In genomic region chr8:124833430-124834205, GRCm38 (mm10) we compare ENCODE assay signal across 13 mouse cellular contexts. TPM values are rescaled to one million over a fixed set of nuclear protein-coding genes. Genes with fewer than 3 reads are reported as not detected.
DNase-seq lines count a peak whose midpoint lies in the region; ATAC-seq and TF ChIP-seq lines count a peak whose summit lies in the region.
"Had no signal": no experiment of that assay in that cellular context is flagged by ENCODE, and none has a peak within 500 bp of the region (broad histone marks: within the 10 kb centered on the region; RNA-seq: fewer than 3 reads in every experiment).

No protein-coding gene starts in this region.

- no peak overlapping the region for H3K4me3 ChIP-seq in embryonic facial prominence, embryonic 13.5 days
- no peak overlapping the region for H3K4me3 ChIP-seq in heart, postnatal 0 days (ENCODE audit: low read depth, low read length)
- H3K4me3 ChIP-seq in thymus, adult 2 months (ENCODE audit: control insufficient read depth, insufficient read depth, low read length), result no peak overlapping the region
- H3K4me3 ChIP-seq: neural tube, embryonic 13.5 days had no signal

- TF ChIP-seq EP300 in heart, postnatal 0 days (IDR thresholded peaks at IDR 0.05; ENCODE audit: low read depth), result peak; percentile 93

- TF ChIP-seq CTCF in heart, postnatal 0 days (IDR thresholded peaks at IDR 0.05; ENCODE audit: low read depth), result no peak
- TF ChIP-seq CTCF in thymus, adult 2 months (IDR thresholded peaks at IDR 0.05; ENCODE audit: borderline replicate concordance, control insufficient read depth, extremely low read depth, insufficient read depth, low read length, poor library complexity), result no peak

- H3K4me1 ChIP-seq in embryonic facial prominence, embryonic 13.5 days, result peaks cover 8% of the 10 kb centered on the region
- H3K4me1 ChIP-seq in heart, postnatal 0 days (ENCODE audit: control insufficient read depth, insufficient read depth), result peaks cover 22% of the 10 kb centered on the region
- H3K4me1 ChIP-seq in thymus, adult 2 months (replicated peaks; ENCODE audit: control insufficient read depth, insufficient read depth, low read length), result no peaks in the 10 kb centered on the region

- H3K36me3 ChIP-seq in embryonic facial prominence, embryonic 13.5 days, result peaks cover 12% of the 10 kb centered on the region
- H3K36me3 ChIP-seq in heart, postnatal 0 days (replicated peaks; ENCODE audit: control insufficient read depth, insufficient read depth, low read length), result peaks cover 9% of the 10 kb centered on the region
- H3K36me3 ChIP-seq in thymus, adult 2 months (ENCODE audit: control insufficient read depth, insufficient read depth, low read length), result peaks cover 3% of the 10 kb centered on the region; the same call in 1 of the 2 replicates

- no peak for ATAC-seq in embryonic facial prominence, embryonic 13.5 days (ENCODE audit: insufficient number of reproducible peaks, insufficient read depth, low FRiP score, low TSS enrichment, low read depth)
- ATAC-seq in heart, postnatal 0 days (ENCODE audit: insufficient read depth, low read depth), result peak; percentile 87
- ATAC-seq: inflammation-experienced regulatory T-cells, adult 6 months had no signal

- no peaks in the 10 kb centered on the region for H3K9me3 ChIP-seq in embryonic facial prominence, embryonic 13.5 days
- H3K9me3 ChIP-seq in heart, postnatal 0 days (replicated peaks; ENCODE audit: control insufficient read depth, low read length), result no peaks in the 10 kb centered on the region
- H3K9me3 ChIP-seq: G1E; neural tube, embryonic 13.5 days had no signal

- WGBS in embryonic facial prominence, embryonic 13.5 days, result 37% methylated on average over 15 of the region's 15 CpGs
- 20% methylated on average over 15 of the region's 15 CpGs for WGBS in heart, postnatal 0 days
- 45% methylated on average over 15 of the region's 15 CpGs for WGBS in thymus, adult 2 months

- peak overlapping the region; percentile 45 for H3K4me2 ChIP-seq in embryonic facial prominence, embryonic 13.5 days
- peak overlapping the region; percentile 34; the same call in 1 of the 2 replicates for H3K4me2 ChIP-seq in heart, postnatal 0 days (ENCODE audit: low read depth, low read length)
- H3K4me2 ChIP-seq: neural tube, embryonic 13.5 days had no signal

- no peak overlapping the region for H3K27ac ChIP-seq in embryonic facial prominence, embryonic 13.5 days
- H3K27ac ChIP-seq in heart, postnatal 0 days (ENCODE audit: low read depth), result peak overlapping the region; percentile 80
- H3K27ac ChIP-seq in thymus, adult 2 months (ENCODE audit: control insufficient read depth, insufficient read depth, low read length), result no peak overlapping the region
- H3K27ac ChIP-seq: macrophage; neural tube, embryonic 13.5 days had no signal

- peak; percentile 14 for DNase-seq in kidney, postnatal 10 days
- no peak for DNase-seq in kidney, adult 11 months
- DNase-seq in heart, postnatal 0 days (ENCODE audit: low spot score), result peak; percentile 83
- peak; percentile 53 for DNase-seq in lung, postnatal 10 days
- DNase-seq in thymus, adult 2 months, result no peak
- no peak for DNase-seq in cerebellum, adult 9-11 months
- no peak for DNase-seq in cerebellum, postnatal 25 days
- DNase-seq: embryo, embryonic 11 days had no signal

- H3K27me3 ChIP-seq in embryonic facial prominence, embryonic 13.5 days, result 0 out of 2 replicates have a peak, but pooled peaks cover under 1% of the 10 kb centered on the region
- H3K27me3 ChIP-seq in heart, postnatal 0 days (ENCODE audit: control insufficient read depth, insufficient read depth, low read length), result no peaks in the 10 kb centered on the region
- no peaks in the 10 kb centered on the region for H3K27me3 ChIP-seq in thymus, adult 2 months (ENCODE audit: control insufficient read depth, insufficient read depth, low read length)
- H3K27me3 ChIP-seq: neural tube, embryonic 13.5 days had no signal

- no peak overlapping the region for H3K9ac ChIP-seq in embryonic facial prominence, embryonic 13.5 days
- H3K9ac ChIP-seq in heart, postnatal 0 days (replicated peaks; ENCODE audit: low read depth, low read length), result no peak overlapping the region
- H3K9ac ChIP-seq: neural tube, embryonic 13.5 days had no signal

- no peak for TF ChIP-seq POLR2A in thymus, adult 2 months (IDR thresholded peaks at IDR 0.05; ENCODE audit: control insufficient read depth, extremely low read depth, insufficient read depth, low read length, poor library complexity)

RNA-seq across cellular contexts. Expression of gene Gnpat, which starts 29.2 kb away (rescaled TPM):
- polyA plus RNA-seq in embryonic facial prominence, embryonic 13.5 days (2015; fragmentation: Nextera tagmentation; extraction: Ambion mirVana), result 91.6 and 94.7 TPM in 2 replicates
- 77.2 and 117 TPM in 2 replicates for total RNA-seq in heart, postnatal 0 days (2014; rRNA removed; ENCODE audit: low replicate concordance)
- polyA plus RNA-seq in heart, postnatal 0 days (2015; fragmentation: Nextera tagmentation; extraction: Ambion mirVana), result 114 and 115 TPM in 2 replicates
- polyA plus RNA-seq in thymus, adult 2 months (2012; rRNA removed), result 72.3 and 76.7 TPM in 2 replicates

RNA-seq across cellular contexts. Expression of gene 2810004N23Rik, which starts 29.3 kb away (rescaled TPM):
- polyA plus RNA-seq in embryonic facial prominence, embryonic 13.5 days (2015; fragmentation: Nextera tagmentation; extraction: Ambion mirVana), result 52.7 and 53.9 TPM in 2 replicates
- 45.9 and 49.9 TPM in 2 replicates for total RNA-seq in heart, postnatal 0 days (2014; rRNA removed; ENCODE audit: low replicate concordance)
- polyA plus RNA-seq in heart, postnatal 0 days (2015; fragmentation: Nextera tagmentation; extraction: Ambion mirVana), result 49.6 and 50.2 TPM in 2 replicates
- 15.1 and 18.7 TPM in 2 replicates for polyA plus RNA-seq in thymus, adult 2 months (2012; rRNA removed)

RNA-seq across cellular contexts. Expression of gene Trim67, which starts 40.7 kb away (rescaled TPM):
- 0.18 and 0.19 TPM in 2 replicates for polyA plus RNA-seq in embryonic facial prominence, embryonic 13.5 days (2015; fragmentation: Nextera tagmentation; extraction: Ambion mirVana)
- total RNA-seq in heart, postnatal 0 days (2014; rRNA removed; ENCODE audit: low replicate concordance), result 0.04 and 0.08 TPM in 2 replicates
- 0.07 and 0.08 TPM in 2 replicates for polyA plus RNA-seq in heart, postnatal 0 days (2015; fragmentation: Nextera tagmentation; extraction: Ambion mirVana)
- polyA plus RNA-seq in thymus, adult 2 months (2012; rRNA removed), result 0.26 TPM in 2 replicates
- polyA plus RNA-seq: G1E; inflammation-experienced regulatory T-cells, adult 6 months; macrophage had no signal

Comparison
In these comparisons a context has a peak if more than half of its experiments do, and no peak if none do; other contexts are left out.
1. DNase-seq: peak in kidney, postnatal 10 days (single experiment), heart, postnatal 0 days (single experiment) and lung, postnatal 10 days (single experiment); none in kidney, adult 11 months (single experiment), thymus, adult 2 months (single experiment), cerebellum, adult 9-11 months (single experiment) and cerebellum, postnatal 25 days (0 of 2).